Mouse (Mus musculus) left cerebral cortex, postnatal 14 days (tissue): Measurements from ENCODE around the gene Ndufb4. TPM values are rescaled to one million over a fixed set of nuclear protein-coding genes. Genes with fewer than 3 reads are reported as not detected.
A peak's percentile ranks its signal among the peaks of the same experiment; 100 is the strongest.

ENCODE experiments used
- DNase-seq, 2 experiments: peaks; one replicate each; pipeline ENCODE4 v3.0.0; 2021 to 2022; ENCODE audit warnings: low spot score in 2 of 2, mixed read lengths in 1 of 2
- intact Hi-C: fragments of 180-260 bp; cut with DNase I; formaldehyde crosslinking; loops from one replicate; pipeline ENCODE4 v1.15.1; 2025
- total RNA-seq, 2 experiments: library from RNA; stranded (reverse); gene quantifications; 2 replicates each; pipeline ENCODE4 v1.2.3; 2021

Ndufb4 gene
- total RNA-seq, 2 experiments from 2014 or later = 73.9 to 77.1 TPM

DNA sequence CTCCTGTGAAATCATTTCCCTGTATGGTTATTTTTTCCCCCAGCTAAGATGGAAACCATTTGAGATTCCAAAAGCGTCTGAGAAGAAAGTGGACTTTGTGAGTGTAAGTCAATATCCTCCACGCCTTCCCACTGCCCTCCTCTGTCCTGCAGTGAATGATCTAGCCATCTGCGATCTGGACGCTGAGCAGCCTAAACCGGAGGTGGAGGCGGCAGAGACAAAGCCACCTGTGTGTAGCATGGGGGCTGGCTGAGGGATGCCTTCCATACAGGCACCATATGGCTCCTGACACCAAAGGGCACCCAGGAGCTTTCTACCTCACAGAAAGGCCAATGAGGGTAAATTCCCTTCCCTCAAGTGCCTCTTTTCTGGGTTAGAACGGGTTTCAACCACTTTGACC, 43.2 kb downstream of the Ndufb4 start:
- intact Hi-C loops = no loop called here
- no peak for DNase-seq

DNA sequence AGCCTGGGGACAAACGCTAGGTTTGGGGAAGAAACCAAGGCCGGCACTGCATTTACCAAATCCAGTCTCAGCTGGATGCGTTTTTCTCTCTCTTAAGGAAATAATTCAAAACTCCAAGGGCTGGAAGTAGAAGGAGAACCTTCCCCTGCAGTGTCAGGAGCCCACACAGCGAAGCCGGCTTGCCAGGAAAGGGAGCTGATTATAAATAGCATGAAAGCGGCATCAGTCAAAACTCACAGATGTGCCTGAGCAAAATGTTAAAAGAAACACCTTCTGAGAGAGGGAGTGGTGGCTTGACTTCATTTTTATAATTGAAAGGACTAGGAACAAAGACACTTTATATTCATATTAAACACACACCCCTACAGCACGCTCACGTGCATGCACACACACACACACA, 43.9 kb downstream of the Ndufb4 start:
- intact Hi-C loops = no loop called here
- DNase-seq = peak; percentile 52 to 62

DNA sequence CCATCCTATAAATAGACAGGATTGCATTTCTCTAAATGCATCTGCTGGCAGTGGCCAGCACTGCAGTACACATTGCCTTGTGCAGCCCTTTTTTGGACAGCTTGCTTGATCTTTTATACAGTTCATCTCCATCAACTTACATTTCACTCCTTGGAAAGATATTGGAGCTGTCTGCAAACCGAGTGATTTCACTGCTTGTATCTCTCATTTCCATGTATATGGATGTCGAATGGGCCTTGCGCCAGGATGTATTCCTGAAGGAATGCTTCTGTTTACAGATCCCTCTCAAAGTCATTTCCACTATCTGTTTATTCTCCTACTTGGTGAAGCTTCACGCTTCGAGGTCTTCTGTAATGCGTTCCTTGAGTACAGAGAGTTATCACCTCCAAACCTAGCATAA, 50.0 kb downstream of the Ndufb4 start:
- intact Hi-C loops = no loop called here
- DNase-seq = no peak

DNA sequence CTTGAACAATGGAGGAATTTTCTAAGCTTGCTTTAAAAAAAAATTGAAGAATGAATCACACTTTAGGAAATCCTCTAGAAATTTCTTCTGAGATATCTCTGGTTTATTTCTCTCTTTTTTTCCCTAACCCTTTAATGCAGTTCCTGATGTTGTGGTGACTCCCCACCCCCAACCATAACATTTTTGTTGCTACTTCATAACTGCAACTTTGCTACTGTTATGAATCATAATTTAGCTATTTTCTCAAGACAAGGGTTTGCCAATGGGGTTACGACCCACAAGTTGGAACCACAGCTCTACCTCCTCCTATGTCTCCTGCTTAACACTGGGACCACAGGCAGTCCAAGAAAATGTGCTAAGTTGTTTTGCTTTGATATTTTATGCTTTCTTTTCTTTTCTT, 50.8 kb downstream of the Ndufb4 start:
- no peak for DNase-seq
- intact Hi-C loops = no loop called here

DNA sequence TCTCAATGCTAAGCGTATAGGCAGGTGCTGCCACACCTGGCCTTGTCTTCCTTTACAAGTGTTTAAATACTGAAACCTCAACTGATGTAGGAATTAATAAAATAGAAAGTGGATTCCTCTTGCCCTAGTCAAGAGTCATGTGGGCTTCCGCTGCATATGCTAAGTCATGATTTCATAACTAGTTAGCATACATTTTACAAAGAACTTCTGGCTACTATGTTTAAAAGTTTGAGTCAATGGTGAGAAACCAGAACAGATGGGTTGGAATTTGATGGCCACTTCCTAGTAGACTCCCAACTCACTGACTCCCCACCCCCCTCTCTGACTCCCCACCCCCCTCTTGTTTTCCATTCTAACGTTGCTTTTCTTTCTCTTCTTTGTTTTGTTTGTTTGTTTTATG, 54.9 kb downstream of the Ndufb4 start:
- DNase-seq = no peak
- intact Hi-C loops = no loop called here

DNA sequence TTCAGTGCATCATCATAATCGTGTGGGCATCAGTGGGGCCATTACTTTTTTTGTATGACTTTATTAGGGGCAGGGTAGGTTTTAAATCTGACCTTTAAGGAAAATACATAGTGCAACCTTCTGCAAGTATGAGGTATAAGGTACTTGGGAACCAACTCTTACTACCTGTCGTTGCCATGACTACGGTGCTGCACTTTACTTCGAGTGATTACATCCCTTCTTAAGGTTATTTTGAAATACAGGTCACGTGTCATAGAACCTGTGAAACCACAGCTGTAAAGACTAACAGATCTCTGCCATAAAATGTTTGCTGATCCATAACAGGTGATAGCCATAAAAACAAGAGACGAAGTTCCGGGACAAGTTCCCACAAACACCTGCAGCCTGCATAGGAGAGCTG, 55.8 kb downstream of the Ndufb4 start:
- intact Hi-C loops = no loop called here
- no peak for DNase-seq

DNA sequence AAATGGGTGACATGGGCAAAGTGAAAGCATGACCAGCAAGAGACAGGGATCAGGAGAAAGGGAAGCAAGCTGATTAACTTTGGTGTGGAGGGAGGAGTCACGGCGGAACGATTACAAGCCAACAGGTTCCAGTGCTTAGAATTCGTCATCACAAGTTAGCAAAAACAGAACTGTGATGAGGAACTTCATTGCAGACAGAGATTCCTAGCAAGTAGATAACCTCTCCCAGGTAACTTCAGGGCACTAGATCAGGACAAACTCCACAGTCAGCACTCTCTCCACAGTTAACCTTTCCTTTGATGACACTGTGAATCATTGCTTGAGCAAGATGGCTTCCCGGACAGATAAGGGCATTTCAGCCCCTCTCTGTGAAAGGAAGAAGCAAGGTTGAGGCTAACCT, 56.8 kb downstream of the Ndufb4 start:
- intact Hi-C loops = no loop called here
- no peak for DNase-seq

Other genes with a start within 250 kb of the Ndufb4 start
- 10 to 100 TPM; 15.1 TPM for gene Gtf2e1, start 114.7 kb downstream of the Ndufb4 start, total RNA-seq
- 1 to 10 TPM; 8.1 to 9.4 TPM for gene Rabl3, start 114.6 kb downstream of the Ndufb4 start, total RNA-seq
- not detected for gene Hgd, start 74.3 kb downstream of the Ndufb4 start, total RNA-seq
- gene Fstl1, start 122.4 kb upstream of the Ndufb4 start, total RNA-seq = 10 to 100 TPM; 44.8 to 49.1 TPM
- not detected for gene Gm36028, start 206.7 kb upstream of the Ndufb4 start, total RNA-seq
- gene Lrrc58, start 213.9 kb upstream of the Ndufb4 start, total RNA-seq = 100 to 1,000 TPM; 108 to 119 TPM